Mouse (Mus musculus) limb, embryonic 14.5 days (tissue): ENCODE data around the gene Pawr. TPM values are rescaled to one million over a fixed set of nuclear protein-coding genes. Genes with fewer than 3 reads are reported as not detected.

Experiments
- ATAC-seq: fragments of 200-750 bp; cut with Nextera tagmentation; 2 replicates; pipeline ENCODE4 v1.8.0; 2017; ENCODE audit warnings: low read depth, moderate number of reproducible peaks, moderate TSS enrichment; ENCODE audit not compliant: low FRiP score
- DNase-seq: peaks from one replicate; pipeline ENCODE4 v3.0.0-alpha.2; 2015; ENCODE audit warnings: low spot score
- H3K27ac ChIP-seq: fragments of 300-500 bp; sonication (generic); replicated peaks from 2 replicates; pipeline ENCODE4 v1.5.1; 2014; ENCODE audit warnings: low read depth, mild to moderate bottlenecking, low read length, moderate library complexity, mixed read lengths
- H3K27me3 ChIP-seq: fragments of 300-500 bp; sonication (generic); 2 replicates; pipeline ENCODE4 v1.6.1; 2014; ENCODE audit warnings: low read length, mixed read lengths; ENCODE audit not compliant: control insufficient read depth, insufficient read depth
- H3K36me3 ChIP-seq: fragments of 300-500 bp; sonication (generic); 2 replicates; pipeline ENCODE4 v1.6.1; 2014; ENCODE audit warnings: mild to moderate bottlenecking, low read length, moderate library complexity, mixed read lengths; ENCODE audit not compliant: control insufficient read depth, insufficient read depth
- H3K4me1 ChIP-seq: fragments of 300-500 bp; sonication (generic); 2 replicates; pipeline ENCODE4 v1.6.1; 2014; ENCODE audit warnings: antibody characterized with exemption, low read length, mixed read lengths; ENCODE audit not compliant: control insufficient read depth, insufficient read depth
- H3K4me2 ChIP-seq: fragments of 300-500 bp; sonication (generic); replicated peaks from 2 replicates; pipeline ENCODE4 v1.6.1; 2014; ENCODE audit warnings: low read depth, mild to moderate bottlenecking, low read length, moderate library complexity; ENCODE audit not compliant: severe bottlenecking
- H3K4me3 ChIP-seq: fragments of 300-500 bp; sonication (generic); replicated peaks from 2 replicates; pipeline ENCODE4 v1.5.1; 2014; ENCODE audit warnings: low read length
- H3K9ac ChIP-seq: fragments of 300-500 bp; sonication (generic); 2 replicates; pipeline ENCODE4 v1.6.1; 2014; ENCODE audit warnings: mild to moderate bottlenecking, low read depth, low read length, moderate library complexity; ENCODE audit not compliant: severe bottlenecking
- H3K9me3 ChIP-seq: fragments of 300-500 bp; sonication (generic); 2 replicates; pipeline ENCODE4 v1.6.1; 2016; ENCODE audit warnings: low read length; ENCODE audit not compliant: control insufficient read depth
- POLR2A ChIP-seq: fragments of 200-500 bp; IDR thresholded peaks from 2 replicates; pipeline ENCODE4 v1.8.0; 2012; ENCODE audit warnings: inconsistent platforms, mild to moderate bottlenecking, moderate library complexity, borderline replicate concordance; ENCODE audit not compliant: insufficient read depth, insufficient read length; ENCODE audit errors: extremely low read depth
- WGBS: fragments of 180-500 bp; shearing (Covaris S2); extraction: QIAGEN DNeasy Blood & Tissue Kit; methylation state at CpG from one replicate; pipeline ENCODE4 v1.1.7; 2014; 5-methylcytosine and 5-hydroxymethylcytosine counted together
- polyA plus RNA-seq, 2 experiments: library from polyadenylated mRNA; depleted of rRNA in 1 of 2; stranded (reverse) in 1 of 2; unstranded in 1 of 2; fragments of >200 nt; fragmentation: Nextera tagmentation in 1 of 2; extraction: Ambion mirVana in 1 of 2; gene quantifications; 2 replicates each; pipeline versions ENCODE4 v1.2.1 to v1.2.3; 2012 to 2014

The Pawr gene
- polyA plus RNA-seq, 2 experiments: 3.1 to 3.5 TPM

DNA sequence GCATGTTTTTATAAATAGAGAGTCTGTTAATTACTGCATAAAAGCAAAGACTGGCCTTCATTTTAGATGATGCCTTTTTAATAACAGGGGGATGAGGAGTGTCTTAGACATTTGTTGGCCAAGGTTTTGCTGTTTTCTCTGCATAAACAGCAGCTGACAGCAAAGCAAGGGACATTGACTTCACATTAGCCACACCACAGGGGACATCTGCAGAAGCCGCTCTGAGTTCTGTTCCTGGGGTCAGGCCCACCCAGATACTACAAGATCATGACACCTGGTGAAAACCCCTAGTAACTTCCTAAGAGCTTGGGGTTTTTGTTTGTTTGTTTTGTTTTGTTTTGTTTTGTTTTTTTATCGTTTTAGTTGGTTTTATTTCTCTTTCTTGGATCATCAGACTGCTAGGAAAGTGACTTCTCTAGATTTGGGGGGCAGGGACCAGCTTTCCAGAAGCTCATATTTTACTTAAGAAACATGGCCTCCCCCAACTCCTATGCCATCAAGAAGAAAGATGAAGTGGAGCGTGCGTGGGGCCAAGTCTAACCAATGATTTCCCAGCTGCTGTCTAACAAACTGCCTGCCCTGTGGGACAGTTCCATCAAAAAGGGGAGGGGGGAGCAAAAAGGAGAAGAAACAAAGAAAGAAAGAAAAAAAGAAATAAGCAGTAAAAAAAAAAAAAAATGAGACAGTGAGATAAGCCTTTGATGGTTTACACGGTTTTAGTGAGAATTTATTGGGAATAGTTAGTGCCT, 57.4 kb downstream of the Pawr start:
- DNase-seq (no peak), ATAC-seq (no peak)
- 45% methylated on average over 5 of the region's 5 CpGs for WGBS
- Histone ChIP-seq H3K27ac (no peak overlapping the region), H3K27me3 (no peaks in the 10 kb centered on the region), H3K4me1 (peaks cover 11% of the 10 kb centered on the region), H3K36me3 (no peaks in the 10 kb centered on the region), H3K9ac (no peak overlapping the region), H3K4me3 (no peak overlapping the region), H3K9me3 (no peaks in the 10 kb centered on the region), H3K4me2 (no peak overlapping the region)
- no peak for TF ChIP-seq POLR2A

DNA sequence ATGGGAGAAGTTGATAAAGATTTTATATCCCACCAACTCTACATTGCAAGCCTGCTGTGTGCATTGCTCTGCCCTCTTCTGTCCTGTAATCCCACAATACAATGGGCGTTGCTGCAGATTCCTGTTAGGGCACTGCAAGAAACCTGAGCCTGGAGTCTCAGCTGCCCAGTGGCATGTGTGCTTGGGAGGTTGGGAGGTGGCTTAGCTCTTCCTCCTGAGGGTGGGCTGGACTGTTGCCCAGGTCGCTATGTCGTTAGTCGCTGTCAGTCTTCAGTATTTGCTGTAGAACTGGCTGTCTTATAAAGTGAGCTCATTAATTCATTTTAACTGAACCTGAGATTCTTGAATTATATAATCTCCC, 58.0 kb downstream of the Pawr start:
- Histone ChIP-seq H3K4me2 (no peak overlapping the region), H3K9ac (no peak overlapping the region), H3K4me1 (peaks cover 11% of the 10 kb centered on the region), H3K9me3 (no peaks in the 10 kb centered on the region), H3K27me3 (no peaks in the 10 kb centered on the region), H3K4me3 (no peak overlapping the region), H3K27ac (no peak overlapping the region), H3K36me3 (no peaks in the 10 kb centered on the region)
- ATAC-seq: peak; percentile 48; the same call in 1 of the 2 replicates
- WGBS: 18% methylated on average over 4 of the region's 4 CpGs
- peak; percentile 14 for DNase-seq
- TF ChIP-seq POLR2A: no peak

DNA sequence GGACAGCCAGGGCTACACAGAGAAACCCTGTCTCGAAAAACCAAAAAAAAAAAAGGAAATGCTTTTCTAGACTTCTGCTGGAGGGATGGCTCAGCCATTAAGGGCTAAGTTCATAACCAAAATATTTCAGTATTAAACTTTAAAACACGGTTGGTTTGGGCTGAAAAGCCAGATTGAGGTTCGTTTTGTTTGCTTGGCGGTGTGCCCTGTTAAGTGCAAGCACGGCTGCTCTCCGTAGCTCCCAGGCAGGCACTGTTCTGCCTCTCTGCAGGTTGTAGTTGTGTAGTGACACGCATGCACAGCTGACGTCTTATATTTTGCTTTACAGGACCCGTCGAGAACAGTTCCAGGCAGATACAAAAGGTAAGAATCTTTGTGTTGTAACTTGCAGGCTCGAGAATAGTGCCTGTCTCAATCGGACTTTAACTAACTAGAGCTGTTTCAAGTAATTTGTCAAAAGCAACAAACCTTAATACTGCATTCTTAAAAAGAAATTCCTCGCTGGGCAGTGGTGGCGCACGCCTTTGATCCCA, 59.5 kb downstream of the Pawr start:
- Histone ChIP-seq H3K36me3 (no peaks in the 10 kb centered on the region), H3K27ac (no peak overlapping the region), H3K9me3 (no peaks in the 10 kb centered on the region), H3K27me3 (no peaks in the 10 kb centered on the region), H3K4me3 (no peak overlapping the region), H3K4me1 (peaks cover 11% of the 10 kb centered on the region), H3K4me2 (no peak overlapping the region), H3K9ac (no peak overlapping the region)
- WGBS: 84% methylated on average over 15 of the region's 15 CpGs
- no peak for DNase-seq
- ATAC-seq: no peak
- TF ChIP-seq POLR2A: no peak

DNA sequence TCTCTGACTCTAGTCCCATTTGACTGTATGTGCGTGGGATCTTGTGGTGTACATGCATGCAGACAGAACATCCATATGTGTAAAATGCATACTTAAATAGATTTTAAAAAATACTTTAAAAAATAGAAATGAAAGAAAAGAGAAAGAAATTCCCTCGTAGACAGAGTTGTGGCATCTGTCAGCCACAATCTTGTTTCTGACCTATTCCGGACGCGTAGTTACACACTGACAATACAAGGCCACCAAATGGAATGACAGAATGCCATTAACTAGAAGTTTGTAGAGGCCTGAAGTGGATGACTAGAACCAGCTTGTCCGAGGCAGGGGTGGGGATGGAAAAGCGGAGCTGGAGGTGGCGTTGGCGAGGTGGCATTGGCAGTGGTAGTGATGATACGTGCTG, 60.2 kb downstream of the Pawr start:
- no peak overlapping the region for H3K27ac ChIP-seq
- 96% methylated on average over 10 of the region's 10 CpGs for WGBS
- H3K9me3 ChIP-seq: no peaks in the 10 kb centered on the region
- H3K4me2 ChIP-seq: no peak overlapping the region
- H3K9ac ChIP-seq: no peak overlapping the region
- no peak for TF ChIP-seq POLR2A
- no peaks in the 10 kb centered on the region for H3K36me3 ChIP-seq
- ATAC-seq: no peak
- peaks cover 11% of the 10 kb centered on the region for H3K4me1 ChIP-seq
- DNase-seq: no peak
- no peaks in the 10 kb centered on the region for H3K27me3 ChIP-seq
- no peak overlapping the region for H3K4me3 ChIP-seq

DNA sequence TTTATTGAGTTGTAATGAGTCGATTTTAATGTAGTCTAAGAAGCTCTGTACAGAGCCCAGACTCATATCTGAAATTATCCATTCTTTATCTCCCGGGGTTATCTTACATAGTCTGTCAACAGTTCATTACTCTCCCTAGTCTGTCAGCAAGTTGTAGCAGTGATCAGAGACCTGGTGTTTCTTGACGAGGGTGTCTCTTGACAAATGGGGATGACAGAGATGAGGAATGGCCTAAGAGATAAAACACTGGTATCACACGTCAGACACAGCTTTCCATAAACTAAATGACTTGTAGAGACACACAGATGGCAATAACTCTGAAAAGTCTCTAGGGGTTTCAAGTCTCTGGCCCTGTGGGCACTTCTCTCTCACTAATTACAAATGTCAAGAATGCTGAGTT, 62.4 kb downstream of the Pawr start:
- Histone ChIP-seq H3K27me3 (no peaks in the 10 kb centered on the region), H3K4me2 (no peak overlapping the region), H3K9ac (no peak overlapping the region), H3K4me1 (peaks cover 5% of the 10 kb centered on the region), H3K27ac (no peak overlapping the region), H3K36me3 (no peaks in the 10 kb centered on the region), H3K4me3 (no peak overlapping the region), H3K9me3 (no peaks in the 10 kb centered on the region)
- no peak for TF ChIP-seq POLR2A
- no peak for DNase-seq
- no peak for ATAC-seq
- WGBS: 38% methylated on average over 4 of the region's 4 CpGs
